Mouse (Mus musculus) heart, postnatal 10 days (tissue): ENCODE measurements around the gene Rars2. TPM values are rescaled to one million over a fixed set of nuclear protein-coding genes. Genes with fewer than 3 reads are reported as not detected.

Experiments
- DNase-seq, 2 experiments: peaks; one replicate each; pipeline ENCODE4 v3.0.0; 2021
- intact Hi-C: fragments of 180-260 bp; cut with DNase I; formaldehyde crosslinking; loops from one replicate; pipeline ENCODE4 v1.15.1; 2025
- total RNA-seq, 2 experiments: library from RNA; stranded (reverse); gene quantifications; 2 replicates each; pipeline ENCODE4 v1.2.3; 2021

Gene Rars2
- total RNA-seq, 2 experiments from 2014 or later: 28.0 to 32.5 TPM

- no peak for DNase-seq
- intact Hi-C loops: no loop called here
Measured at GRCm38 (mm10) chr4:34637851-34638250, 23.1 kb downstream of the Rars2 start.

- no peak for DNase-seq
- intact Hi-C loops: no loop called here
Measured at GRCm38 (mm10) chr4:34639745-34640364, 25.1 kb downstream of the Rars2 start.

GRCm38 (mm10) chr4:34640731-34641130 is 26.0 kb downstream of the Rars2 start:
- no peak for DNase-seq
- intact Hi-C loops: no loop called here

DNA sequence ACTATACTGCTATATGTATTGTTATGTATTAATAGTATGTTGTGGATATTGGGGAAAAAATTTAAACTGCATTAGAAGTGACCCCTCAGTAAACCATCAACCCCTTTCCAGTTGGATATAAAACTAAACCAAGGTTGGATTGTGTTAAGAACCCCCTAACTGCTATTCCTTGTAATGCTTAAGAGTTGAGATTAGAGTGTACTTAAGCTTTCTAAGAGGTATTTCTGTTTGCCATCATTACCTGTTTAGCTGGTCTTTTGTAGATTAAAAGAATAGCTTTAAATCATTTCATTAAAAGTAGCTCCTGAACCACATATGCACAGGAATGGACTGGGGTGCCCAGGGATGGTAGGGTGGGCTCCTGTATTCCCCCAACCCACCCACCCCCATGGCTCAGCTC is 30.0 kb downstream of the Rars2 start:
- no peak for DNase-seq
- intact Hi-C loops: no loop called here

DNA sequence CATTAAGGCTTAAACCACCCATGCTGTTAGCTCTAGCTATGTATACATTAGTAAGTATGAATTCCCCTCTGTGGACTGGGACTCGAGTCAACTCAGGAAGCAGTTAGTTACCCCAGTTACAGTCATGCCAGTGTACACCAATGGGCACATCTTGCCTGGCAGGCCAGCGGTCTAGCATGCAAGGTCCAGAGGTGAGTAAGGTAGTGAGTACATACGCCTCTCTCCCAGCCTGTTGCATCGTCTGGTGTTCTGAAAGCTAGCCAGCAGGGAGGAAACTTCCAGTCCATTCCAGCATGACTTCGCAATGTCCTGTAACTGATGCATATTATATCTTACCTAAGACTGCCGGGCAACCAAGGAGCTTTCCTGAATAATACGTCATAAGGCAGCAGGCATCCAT is 38.4 kb downstream of the Rars2 start:
- DNase-seq: no peak
- intact Hi-C loops: no loop called here

GRCm38 (mm10) chr4:34656101-34656500 is 41.3 kb downstream of the Rars2 start:
- intact Hi-C loops: no loop called here
- DNase-seq: no peak

- DNase-seq: no peak
Measured at GRCm38 (mm10) chr4:34659012-34659411, 44.3 kb downstream of the Rars2 start.

GRCm38 (mm10) chr4:34661514-34661913 is 46.8 kb downstream of the Rars2 start:
- intact Hi-C loops: no loop called here
- no peak for DNase-seq

More at GRCm38 (mm10) chr4:34659012-34659411, 44.3 kb downstream of the Rars2 start:
- intact Hi-C loops: no loop called here

- DNase-seq: no peak
- intact Hi-C loops: no loop called here
Measured at GRCm38 (mm10) chr4:34661927-34662326, 47.2 kb downstream of the Rars2 start.

- intact Hi-C loops: no loop called here
- no peak for DNase-seq
Measured at GRCm38 (mm10) chr4:34667923-34668322, 53.2 kb downstream of the Rars2 start.

- intact Hi-C loops: no loop called here
- DNase-seq: peak; percentile 38 to 45
Measured at GRCm38 (mm10) chr4:34673721-34674120, 59.0 kb downstream of the Rars2 start.

DNA sequence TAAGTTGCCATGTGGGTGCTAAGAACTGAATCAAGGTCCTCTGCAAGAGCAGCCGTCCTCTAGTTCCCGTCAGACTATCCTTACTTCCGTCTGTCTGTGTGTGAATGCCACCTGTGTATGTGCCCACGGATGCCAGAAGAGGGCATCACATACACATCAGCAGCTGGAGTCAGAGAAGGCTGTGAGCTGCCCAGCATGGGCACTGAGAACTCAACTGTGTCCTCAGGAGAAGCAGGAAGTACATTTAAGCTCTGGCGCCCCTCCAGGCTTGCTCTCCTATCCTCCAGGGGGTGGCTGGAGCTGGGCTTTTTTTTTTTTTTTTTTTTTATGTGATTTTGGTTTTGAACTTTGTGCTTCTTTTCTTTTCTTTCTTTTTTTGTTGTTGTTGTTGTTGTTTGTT is 65.8 kb downstream of the Rars2 start:
- intact Hi-C loops: loop anchor here (10.0 kb wide), 1 partner anchor 204 kb away; the partner anchor contains the start of gene Zfp292
- DNase-seq: no peak

- intact Hi-C loops: loop anchor here (1.0 to 10.0 kb wide), 3 partner anchors 91 to 235 kb away; partner anchors contain the start of genes Smim8 and Zfp292
- peak; percentile 94 to 95 for DNase-seq
Measured at GRCm38 (mm10) chr4:34686874-34687567, 72.3 kb downstream of the Rars2 start, which contains the start of gene Slc35a1. Gene Slc35a1 (minus strand): TSS chr4:34687438.

DNA sequence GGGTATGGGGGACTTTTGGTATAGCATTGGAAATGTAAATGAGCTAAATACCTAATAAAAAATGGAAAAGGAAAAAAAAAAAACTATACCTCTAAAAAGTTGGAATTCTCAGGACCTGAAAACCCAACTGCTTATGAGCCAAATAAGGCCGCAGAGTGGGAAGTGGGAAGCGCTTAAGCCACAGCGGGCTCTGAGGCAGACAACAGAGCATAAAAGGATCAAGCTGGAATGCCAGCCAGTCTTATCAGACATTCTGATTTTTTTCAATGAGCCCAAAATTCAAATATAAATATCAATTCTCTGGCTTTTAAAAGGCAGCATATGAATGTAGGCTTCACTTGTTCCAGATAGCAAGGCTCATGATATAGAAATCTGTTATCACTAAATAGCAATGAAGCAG is 73.3 kb downstream of the Rars2 start:
- DNase-seq: no peak
- intact Hi-C loops: loop anchor here (5.0 to 10.0 kb wide), 2 partner anchors 197 to 234 kb away; partner anchors contain the start of gene Zfp292

DNA sequence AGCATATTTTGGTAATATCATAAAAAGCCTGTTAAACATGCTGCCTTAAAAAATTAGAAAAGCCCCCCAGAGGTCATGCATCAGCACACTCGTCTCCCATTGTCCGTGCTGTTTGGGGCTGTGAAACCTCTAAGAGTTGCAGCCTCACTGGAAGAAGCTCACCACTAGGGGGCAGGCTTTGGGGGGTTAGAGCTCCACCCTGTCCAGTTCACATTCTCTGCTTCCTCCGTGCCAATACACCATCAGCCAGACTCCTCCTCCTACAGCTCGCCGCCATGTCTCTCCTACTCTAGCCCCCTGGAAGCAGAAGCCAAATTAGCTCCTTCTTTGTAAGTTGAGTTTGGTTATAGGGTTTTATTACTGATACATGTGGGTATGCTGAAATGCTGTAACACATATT is 86.8 kb downstream of the Rars2 start:
- intact Hi-C loops: no loop called here

GRCm38 (mm10) chr4:34702231-34702630 is 87.5 kb downstream of the Rars2 start:
- intact Hi-C loops: no loop called here
- DNase-seq: no peak

More for the DNA sequence above, 86.8 kb downstream of the Rars2 start:
- peak; percentile 32 to 66 for DNase-seq

- intact Hi-C loops: no loop called here
- no peak for DNase-seq
Measured at GRCm38 (mm10) chr4:34703029-34703428, 88.3 kb downstream of the Rars2 start.

DNA sequence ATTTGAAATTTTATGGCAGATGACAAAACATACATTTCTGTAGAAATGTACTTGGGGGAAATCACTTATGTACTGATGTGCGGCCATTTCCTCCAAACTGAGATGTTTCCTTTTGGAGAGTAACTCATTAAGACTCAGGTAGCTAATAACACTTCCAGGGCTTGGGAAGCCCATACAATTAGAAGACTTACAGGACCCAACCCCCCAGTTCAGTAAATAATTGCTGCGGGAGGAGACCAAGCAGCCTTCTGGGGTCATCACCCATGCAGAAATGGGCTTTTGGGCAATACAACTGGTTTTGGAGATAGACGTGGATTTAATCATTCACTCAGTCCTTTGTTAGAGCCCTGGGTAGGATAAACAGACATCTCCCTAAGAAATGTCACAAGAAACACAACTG is 92.5 kb downstream of the Rars2 start:
- intact Hi-C loops: no loop called here
- no peak for DNase-seq

DNA sequence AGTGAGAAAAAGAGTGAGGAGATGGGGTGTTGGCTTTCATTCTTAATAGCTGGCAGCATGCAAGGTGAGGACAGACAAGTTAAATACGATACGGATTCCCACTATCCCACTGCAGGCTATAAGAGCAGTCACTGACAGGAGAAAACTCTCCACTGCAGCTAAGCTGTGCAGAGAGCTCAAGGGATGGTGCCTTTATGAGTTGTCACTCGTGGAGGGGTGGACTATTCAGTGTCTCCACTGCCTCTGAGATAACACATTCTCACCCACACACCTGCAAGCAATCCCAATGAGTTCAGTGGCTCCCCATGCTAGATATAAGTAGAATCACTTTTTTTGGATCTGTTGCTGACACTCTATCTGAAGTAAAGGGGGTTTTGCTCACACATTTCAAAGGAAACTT is 93.4 kb downstream of the Rars2 start:
- DNase-seq: no peak
- intact Hi-C loops: no loop called here
